Mouse (Mus musculus) MEL (cell line): Measurements from ENCODE around the gene Ckap5.

Source experiments
- CHD1 ChIP-seq: IDR thresholded peaks from 2 replicates; pipeline ENCODE4 v1.6.1; 2012; ENCODE audit warnings: low read depth, mild to moderate bottlenecking, inconsistent platforms, low read length, improper control_type of control experiment
- CTCF ChIP-seq, 3 experiments: IDR thresholded peaks in 2 of 3; conservative IDR thresholded peaks in 1 of 3; 2 replicates each; pipeline ENCODE4 v1.5.1; 2011 to 2012; ENCODE audit warnings: low read length in 3 of 3, low read depth in 2 of 3, mild to moderate bottlenecking in 2 of 3, improper control_type of control experiment in 1 of 3, inconsistent platforms in 1 of 3, mixed read lengths in 1 of 3, moderate library complexity in 1 of 3; ENCODE audit not compliant: control insufficient read depth in 1 of 3, insufficient read depth in 1 of 3, poor library complexity in 1 of 3, severe bottlenecking in 1 of 3
- E2F4 ChIP-seq: IDR thresholded peaks from 2 replicates; pipeline ENCODE4 v1.6.1; 2011; ENCODE audit warnings: low read depth, low read length, improper control_type of control experiment, borderline replicate concordance
- EP300 ChIP-seq, 2 experiments: IDR thresholded peaks; 2 replicates each; pipeline ENCODE4 v1.6.1; 2011; ENCODE audit warnings: improper control_type of control experiment in 2 of 2, low read length in 2 of 2, low read depth in 1 of 2, mild to moderate bottlenecking in 1 of 2
- GATA1 ChIP-seq: IDR thresholded peaks from 2 replicates; pipeline ENCODE4 v1.6.1; 2011; ENCODE audit warnings: low read depth, low read length, improper control_type of control experiment
- JUND ChIP-seq: IDR thresholded peaks from 2 replicates; pipeline ENCODE4 v1.6.1; 2011; ENCODE audit warnings: low read depth, mild to moderate bottlenecking, improper control_type of control experiment, low read length
- NELFE ChIP-seq: IDR thresholded peaks from 2 replicates; pipeline ENCODE4 v1.6.1; 2011; ENCODE audit warnings: low read depth, low read length, improper control_type of control experiment
- NRF1 ChIP-seq: IDR thresholded peaks from 2 replicates; pipeline ENCODE4 v1.6.1; 2014; ENCODE audit warnings: low read depth, mild to moderate bottlenecking, inconsistent platforms, low read length, improper control_type of control experiment, moderate library complexity; ENCODE audit not compliant: poor library complexity, insufficient read depth, severe bottlenecking
- POLR2A ChIP-seq, 2 experiments: IDR thresholded peaks; 2 replicates each; pipeline ENCODE4 v1.6.1; 2011 to 2012; ENCODE audit warnings: low read length in 2 of 2, mild to moderate bottlenecking in 2 of 2, control low read depth in 1 of 2, improper control_type of control experiment in 1 of 2, low read depth in 1 of 2, moderate library complexity in 1 of 2; ENCODE audit not compliant: control insufficient read depth in 1 of 2, insufficient read depth in 1 of 2, poor library complexity in 1 of 2
- ZNF384 ChIP-seq: IDR thresholded peaks from 2 replicates; pipeline ENCODE4 v1.6.1; 2012; ENCODE audit warnings: low read depth, mild to moderate bottlenecking, inconsistent platforms, low read length, improper control_type of control experiment

DNA sequence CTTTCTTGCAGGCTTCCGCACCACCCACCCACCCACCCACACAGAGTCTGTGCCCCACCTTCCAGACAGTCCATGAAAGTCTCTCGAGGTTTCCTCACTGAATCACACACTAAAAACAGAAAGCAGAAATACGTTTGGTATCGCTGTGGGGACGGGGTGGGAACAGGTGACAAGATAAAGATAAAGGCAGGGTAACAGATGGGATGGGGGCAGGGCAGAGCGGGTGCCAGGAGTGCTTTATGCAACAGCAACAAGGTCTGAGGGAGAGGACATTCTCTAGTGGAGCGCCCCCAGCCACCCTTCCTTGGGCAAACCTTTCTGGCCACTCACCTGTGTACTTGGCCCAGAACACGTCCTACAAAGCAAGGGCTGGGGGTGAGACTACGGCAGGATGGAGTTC lies 108.3 kb downstream of the Ckap5 start:
- TF ChIP-seq CTCF (IDR thresholded peaks at IDR 0.05 in 2 of 3, conservative IDR thresholded peaks at IDR 0.05 in 1 of 3; ENCODE audit: control insufficient read depth in 1 of 3, insufficient read depth in 1 of 3, low read depth in 2 of 3, low read length in 3 of 3, poor library complexity in 1 of 3, severe bottlenecking in 1 of 3) (no peak), E2F4 (no peak), POLR2A (IDR thresholded peaks at IDR 0.05; ENCODE audit: control insufficient read depth in 1 of 2, insufficient read depth in 1 of 2, low read depth in 1 of 2, low read length in 2 of 2, poor library complexity in 1 of 2) (no peak), EP300 (IDR thresholded peaks at IDR 0.05; ENCODE audit: low read depth in 1 of 2, low read length in 2 of 2) (peak; percentile 91 to 97), CHD1 (no peak), GATA1 (peak; percentile 88), ZNF384 (no peak), NRF1 (no peak; the same call in 1 of the 2 replicates), NELFE (no peak), JUND (no peak)
